Mouse (Mus musculus): ENCODE measurements around the gene Adamts20. TPM values are rescaled to one million over a fixed set of nuclear protein-coding genes. Genes with fewer than 3 reads are reported as not detected.
"Not testable (repeated sequence)": the region's sequence is repeated elsewhere in the genome, so short reads cannot be mapped to it uniquely, and the experiment has no call there.

Gene Adamts20
- 0.87 and 2.4 TPM in 2 replicates for polyA plus RNA-seq (2016; fragmentation: Nextera tagmentation; extraction: Ambion mirVana)

GRCm38 (mm10) chr15:94465318-94465717, at the start of gene Adamts20:
Gene Adamts20 (minus strand): TSS chr15:94465418.
- no peak within 1 kb of the TSS for H3K27ac ChIP-seq
- 84% methylated on average over 11 of the region's 11 CpGs for WGBS
- H3K27me3 ChIP-seq (ENCODE audit: insufficient read depth, poor library complexity, severe bottlenecking): no peaks in the 10 kb centered on the region
- H3K4me3 ChIP-seq: no peak within 1 kb of the TSS
- H3K9me3 ChIP-seq: no peaks in the 10 kb centered on the region
- no peaks in the 10 kb centered on the region for H3K4me1 ChIP-seq
- DNase-seq (ENCODE audit: low spot score): no peak
- no peaks in the 10 kb centered on the region for H3K36me3 ChIP-seq

DNA sequence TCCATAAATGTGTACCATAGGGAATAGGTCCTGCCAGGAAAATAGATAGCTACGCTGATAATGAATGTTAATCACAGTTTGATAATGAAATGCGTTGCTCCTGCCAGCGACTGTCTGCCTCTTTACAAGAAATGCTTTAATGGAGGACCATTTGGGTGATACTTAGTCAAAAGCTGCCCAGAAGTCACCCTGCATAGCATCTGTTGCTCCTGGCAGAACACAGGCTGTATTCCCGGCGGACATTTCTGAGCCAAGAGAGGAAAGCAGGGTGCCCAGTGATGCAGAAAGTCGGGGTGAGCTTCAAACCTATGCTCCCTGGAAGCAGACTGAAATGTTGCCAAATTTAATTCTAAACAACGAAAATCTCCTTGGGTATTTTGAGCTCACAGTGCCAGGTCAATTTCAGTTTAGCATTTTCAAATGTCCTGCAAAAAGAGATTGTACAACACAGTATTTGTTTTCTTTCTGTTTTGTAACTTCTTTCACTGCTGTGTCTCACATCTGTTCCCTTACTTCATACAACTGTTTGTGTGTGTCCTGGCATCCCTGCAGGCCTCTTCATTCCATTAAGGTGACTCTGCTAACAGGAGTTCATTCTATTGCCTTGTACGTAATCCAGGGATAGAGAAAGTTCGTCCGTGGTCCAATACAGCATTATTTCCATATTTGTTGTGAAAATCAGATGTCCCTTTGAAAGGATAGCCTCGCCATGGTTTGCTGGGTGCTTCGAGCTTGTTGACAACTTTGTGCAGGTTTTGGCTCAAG, 38.4 kb upstream of the Adamts20 start:
- WGBS: 78% methylated on average over 12 of the region's 12 CpGs
- no peaks in the 10 kb centered on the region for H3K27me3 ChIP-seq (ENCODE audit: insufficient read depth, poor library complexity, severe bottlenecking)
- H3K36me3 ChIP-seq: no peaks in the 10 kb centered on the region; the same call in 1 of the 2 replicates
- no peak overlapping the region for H3K4me3 ChIP-seq
- 0 out of 2 replicates have a peak, but pooled peaks cover 5% of the 10 kb centered on the region for H3K9me3 ChIP-seq
- H3K27ac ChIP-seq: no peak overlapping the region
- no peak for DNase-seq (ENCODE audit: low spot score)
- H3K4me1 ChIP-seq: no peaks in the 10 kb centered on the region

- Histone ChIP-seq H3K27ac (no peak overlapping the region), H3K27me3 (ENCODE audit: insufficient read depth, poor library complexity, severe bottlenecking) (no peaks in the 10 kb centered on the region), H3K9me3 (no peaks in the 10 kb centered on the region), H3K4me1 (no peaks in the 10 kb centered on the region), H3K4me3 (no peak overlapping the region), H3K36me3 (no peaks in the 10 kb centered on the region)
- DNase-seq (ENCODE audit: low spot score): no peak
- WGBS: 55% methylated on average over 1 of the region's 1 CpGs
Observed at GRCm38 (mm10) chr15:94499260-94499659, 34.0 kb upstream of the Adamts20 start.

- Histone ChIP-seq H3K36me3 (no peaks in the 10 kb centered on the region), H3K27ac (no peak overlapping the region), H3K4me3 (no peak overlapping the region), H3K27me3 (ENCODE audit: insufficient read depth, poor library complexity, severe bottlenecking) (no peaks in the 10 kb centered on the region), H3K4me1 (no peaks in the 10 kb centered on the region), H3K9me3 (no peaks in the 10 kb centered on the region)
- WGBS: 72% methylated on average over 10 of the region's 10 CpGs
- no peak for DNase-seq (ENCODE audit: low spot score)
Observed at GRCm38 (mm10) chr15:94495936-94496335, 30.7 kb upstream of the Adamts20 start.

GRCm38 (mm10) chr15:94494445-94494844, 29.2 kb upstream of the Adamts20 start:
- H3K4me1 ChIP-seq: no peaks in the 10 kb centered on the region
- no peaks in the 10 kb centered on the region for H3K9me3 ChIP-seq
- 93% methylated on average over 1 of the region's 1 CpGs for WGBS
- DNase-seq (ENCODE audit: low spot score): no peak
- H3K27me3 ChIP-seq (ENCODE audit: insufficient read depth, poor library complexity, severe bottlenecking): no peaks in the 10 kb centered on the region
- H3K27ac ChIP-seq: no peak overlapping the region
- no peaks in the 10 kb centered on the region for H3K36me3 ChIP-seq
- H3K4me3 ChIP-seq: no peak overlapping the region

DNA sequence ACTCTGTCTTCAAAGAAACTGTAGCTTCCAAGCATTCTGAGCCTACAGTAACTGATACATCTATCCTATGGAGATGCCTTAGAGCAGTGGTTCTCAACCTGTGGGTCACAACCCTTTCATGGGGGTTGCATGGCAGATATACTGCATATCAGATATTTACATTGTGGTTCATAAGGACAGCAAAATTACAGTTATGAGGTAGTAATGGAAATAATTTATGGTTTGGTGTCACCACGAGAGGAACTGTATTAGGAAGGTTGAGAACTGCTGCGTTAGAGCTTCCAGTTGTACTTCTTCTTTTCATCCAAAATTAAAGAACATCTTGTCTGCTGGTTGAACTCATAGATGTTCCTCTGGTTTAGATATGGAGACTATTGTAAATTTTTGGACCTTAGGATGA, 24.2 kb upstream of the Adamts20 start:
- 85% methylated on average over 2 of the region's 2 CpGs for WGBS
- H3K27ac ChIP-seq: no peak overlapping the region
- H3K4me3 ChIP-seq: no peak overlapping the region
- H3K9me3 ChIP-seq: no peaks in the 10 kb centered on the region
- no peaks in the 10 kb centered on the region for H3K27me3 ChIP-seq (ENCODE audit: insufficient read depth, poor library complexity, severe bottlenecking)
- H3K36me3 ChIP-seq: no peaks in the 10 kb centered on the region
- H3K4me1 ChIP-seq: no peaks in the 10 kb centered on the region
- DNase-seq (ENCODE audit: low spot score): no peak

GRCm38 (mm10) chr15:94488028-94488427, 22.8 kb upstream of the Adamts20 start:
- H3K4me3 ChIP-seq; H3K27ac ChIP-seq; H3K27me3 ChIP-seq (ENCODE audit: insufficient read depth, poor library complexity, severe bottlenecking); H3K9me3 ChIP-seq; H3K4me1 ChIP-seq; H3K36me3 ChIP-seq; DNase-seq (ENCODE audit: low spot score): not testable (repeated sequence)
- 85% methylated on average over 2 of the region's 2 CpGs for WGBS

GRCm38 (mm10) chr15:94482555-94482954, 17.3 kb upstream of the Adamts20 start:
- 85% methylated on average over 2 of the region's 2 CpGs for WGBS
- H3K4me1 ChIP-seq: no peaks in the 10 kb centered on the region

GRCm38 (mm10) chr15:94480792-94481191, 15.6 kb upstream of the Adamts20 start:
- 83% methylated on average over 4 of the region's 4 CpGs for WGBS
- H3K4me1 ChIP-seq: no peaks in the 10 kb centered on the region
- no peak for DNase-seq (ENCODE audit: low spot score)
- H3K4me3 ChIP-seq: no peak overlapping the region
- H3K27me3 ChIP-seq (ENCODE audit: insufficient read depth, poor library complexity, severe bottlenecking): no peaks in the 10 kb centered on the region
- no peaks in the 10 kb centered on the region for H3K9me3 ChIP-seq
- no peak overlapping the region for H3K27ac ChIP-seq
- H3K36me3 ChIP-seq: no peaks in the 10 kb centered on the region

More at GRCm38 (mm10) chr15:94482555-94482954, 17.3 kb upstream of the Adamts20 start:
- no peak for DNase-seq (ENCODE audit: low spot score)
- H3K36me3 ChIP-seq: no peaks in the 10 kb centered on the region
- no peaks in the 10 kb centered on the region for H3K27me3 ChIP-seq (ENCODE audit: insufficient read depth, poor library complexity, severe bottlenecking)
- no peak overlapping the region for H3K27ac ChIP-seq
- no peaks in the 10 kb centered on the region for H3K9me3 ChIP-seq
- H3K4me3 ChIP-seq: no peak overlapping the region

GRCm38 (mm10) chr15:94480248-94480647, 15.0 kb upstream of the Adamts20 start:
- WGBS: 77% methylated on average over 5 of the region's 5 CpGs
- H3K9me3 ChIP-seq: no peaks in the 10 kb centered on the region
- H3K27me3 ChIP-seq (ENCODE audit: insufficient read depth, poor library complexity, severe bottlenecking): no peaks in the 10 kb centered on the region
- H3K27ac ChIP-seq: no peak overlapping the region
- no peak overlapping the region for H3K4me3 ChIP-seq
- DNase-seq (ENCODE audit: low spot score): no peak
- H3K36me3 ChIP-seq: no peaks in the 10 kb centered on the region
- H3K4me1 ChIP-seq: no peaks in the 10 kb centered on the region

GRCm38 (mm10) chr15:94479513-94480136, 14.4 kb upstream of the Adamts20 start:
- 88% methylated on average over 3 of the region's 3 CpGs for WGBS
- Histone ChIP-seq H3K9me3 (no peaks in the 10 kb centered on the region), H3K4me3 (no peak overlapping the region), H3K27ac (no peak overlapping the region), H3K36me3 (no peaks in the 10 kb centered on the region), H3K4me1 (no peaks in the 10 kb centered on the region), H3K27me3 (ENCODE audit: insufficient read depth, poor library complexity, severe bottlenecking) (no peaks in the 10 kb centered on the region)
- DNase-seq (ENCODE audit: low spot score): no peak

- no peak for DNase-seq (ENCODE audit: low spot score)
- no peak overlapping the region for H3K27ac ChIP-seq
- no peak overlapping the region for H3K4me3 ChIP-seq
- no peaks in the 10 kb centered on the region for H3K27me3 ChIP-seq (ENCODE audit: insufficient read depth, poor library complexity, severe bottlenecking)
- H3K4me1 ChIP-seq: no peaks in the 10 kb centered on the region
- no peaks in the 10 kb centered on the region for H3K36me3 ChIP-seq
- H3K9me3 ChIP-seq: no peaks in the 10 kb centered on the region
- WGBS: 55% methylated on average over 13 of the region's 13 CpGs
Observed at GRCm38 (mm10) chr15:94478706-94479105, 13.5 kb upstream of the Adamts20 start.

DNA sequence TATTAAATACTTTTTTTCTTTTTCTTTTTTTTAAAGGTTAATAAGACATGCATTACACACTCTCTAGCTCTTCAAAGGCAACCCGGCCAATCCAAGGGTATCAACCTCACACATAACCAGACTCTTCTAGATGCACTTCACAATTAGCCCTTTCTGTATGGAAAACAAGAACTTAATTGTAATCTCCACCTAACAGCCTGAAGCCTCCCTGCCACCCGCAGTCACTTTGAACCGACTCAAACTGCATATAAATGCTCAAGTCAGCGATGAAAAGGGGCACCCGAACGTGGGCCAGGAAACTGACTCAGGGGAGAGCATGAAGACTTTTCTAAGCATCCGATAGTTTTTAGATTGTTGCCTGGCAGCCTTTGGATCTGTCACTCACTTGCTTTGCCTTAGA, 12.1 kb upstream of the Adamts20 start:
- H3K4me3 ChIP-seq: no peak overlapping the region
- H3K9me3 ChIP-seq: no peaks in the 10 kb centered on the region
- no peak overlapping the region for H3K27ac ChIP-seq
- no peaks in the 10 kb centered on the region for H3K36me3 ChIP-seq
- H3K4me1 ChIP-seq: no peaks in the 10 kb centered on the region
- no peaks in the 10 kb centered on the region for H3K27me3 ChIP-seq (ENCODE audit: insufficient read depth, poor library complexity, severe bottlenecking)
- DNase-seq (ENCODE audit: low spot score): no peak
- WGBS: 69% methylated on average over 7 of the region's 7 CpGs
